Mouse (Mus musculus) kidney, adult 2 months (tissue): ENCODE results near the gene Ranbp17. TPM values are rescaled to one million over a fixed set of nuclear protein-coding genes. Genes with fewer than 3 reads are reported as not detected.

Source experiments
- DNase-seq: peaks from one replicate; pipeline ENCODE4 v3.0.0; 2021
- H3K27ac ChIP-seq: fragments of 200-500 bp; 2 replicates; pipeline ENCODE4 v1.5.1; 2012; ENCODE audit warnings: low read depth, low read length, control low read depth, inconsistent platforms; ENCODE audit not compliant: insufficient read depth
- H3K27me3 ChIP-seq: fragments of 200-500 bp; replicated peaks from 2 replicates; pipeline ENCODE4 v1.6.1; 2012; ENCODE audit warnings: mild to moderate bottlenecking, moderate library complexity, low read length, inconsistent platforms; ENCODE audit not compliant: control insufficient read depth, insufficient read depth
- H3K36me3 ChIP-seq: fragments of 200-500 bp; 2 replicates; pipeline ENCODE4 v1.6.1; 2012; ENCODE audit warnings: mild to moderate bottlenecking, moderate library complexity, low read length, inconsistent platforms; ENCODE audit not compliant: control insufficient read depth, insufficient read depth
- H3K4me1 ChIP-seq: fragments of 200-500 bp; 2 replicates; pipeline ENCODE4 v1.6.1; 2011; ENCODE audit warnings: low read length; ENCODE audit not compliant: control insufficient read depth, insufficient read depth
- H3K4me3 ChIP-seq: fragments of 200-500 bp; 2 replicates; pipeline ENCODE4 v1.5.1; 2011; ENCODE audit warnings: mild to moderate bottlenecking, low read depth, low read length, control low read depth; ENCODE audit not compliant: insufficient read depth
- CTCF ChIP-seq: fragments of 200-500 bp; conservative IDR thresholded peaks from 2 replicates; pipeline ENCODE4 v1.5.1; 2011; ENCODE audit warnings: low read depth, mild to moderate bottlenecking, control low read depth, low read length, moderate library complexity, mixed read lengths; ENCODE audit not compliant: insufficient read depth, insufficient read length
- POLR2A ChIP-seq: fragments of 200-500 bp; IDR thresholded peaks from one replicate; pipeline ENCODE4 v1.6.1; 2011; ENCODE audit warnings: low read depth, low read length, control low read depth
- WGBS: fragments of 180-500 bp; shearing (Covaris S2); methylation state at CpG from one replicate; pipeline ENCODE4 v1.1.7; 2018; 5-methylcytosine and 5-hydroxymethylcytosine counted together
- polyA plus RNA-seq: library from polyadenylated mRNA; depleted of rRNA; stranded (reverse); fragments of >200 nt; gene quantifications from 2 replicates; pipeline ENCODE4 v1.2.3, GENCODE M21; 2012

Gene Ranbp17
- polyA plus RNA-seq, 1 experiment = 0.45 TPM

GRCm38 (mm10) chr11:33536636-33537035 lies 23.1 kb upstream of the Ranbp17 start:
- no peaks in the 10 kb centered on the region for H3K36me3 ChIP-seq
- no peak overlapping the region for H3K4me3 ChIP-seq
- H3K4me1 ChIP-seq = no peaks in the 10 kb centered on the region
- no peak for DNase-seq
- H3K27ac ChIP-seq = no peak overlapping the region
- WGBS = 90% methylated on average over 3 of the region's 3 CpGs
- H3K27me3 ChIP-seq = no peaks in the 10 kb centered on the region
- TF ChIP-seq CTCF (no peak), POLR2A (no peak)

DNA sequence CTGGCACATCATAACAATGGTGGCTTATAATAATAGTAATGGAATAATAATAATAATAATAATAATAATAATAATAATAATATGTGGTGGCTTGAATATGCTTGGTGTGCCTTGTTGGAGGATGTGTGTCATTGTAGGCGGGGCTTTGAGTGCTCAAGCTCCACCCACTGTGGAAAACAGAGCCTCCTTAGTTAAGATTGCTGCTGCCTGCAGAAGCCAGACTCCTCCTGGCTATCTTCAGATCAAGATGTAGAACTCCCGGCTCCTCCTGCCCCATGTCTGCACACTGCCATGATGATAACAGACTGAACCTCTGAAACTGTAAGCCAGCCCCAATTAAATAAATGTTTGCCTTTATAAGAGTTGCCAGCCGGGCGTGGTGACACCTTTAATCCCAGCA lies 21.0 kb upstream of the Ranbp17 start:
- Histone ChIP-seq H3K27me3 (no peaks in the 10 kb centered on the region), H3K36me3 (no peaks in the 10 kb centered on the region), H3K4me1 (no peaks in the 10 kb centered on the region), H3K4me3 (no peak overlapping the region), H3K27ac (no peak overlapping the region)
- DNase-seq = no peak
- 90% methylated on average over 4 of the region's 4 CpGs for WGBS
- TF ChIP-seq POLR2A (no peak), CTCF (no peak)

DNA sequence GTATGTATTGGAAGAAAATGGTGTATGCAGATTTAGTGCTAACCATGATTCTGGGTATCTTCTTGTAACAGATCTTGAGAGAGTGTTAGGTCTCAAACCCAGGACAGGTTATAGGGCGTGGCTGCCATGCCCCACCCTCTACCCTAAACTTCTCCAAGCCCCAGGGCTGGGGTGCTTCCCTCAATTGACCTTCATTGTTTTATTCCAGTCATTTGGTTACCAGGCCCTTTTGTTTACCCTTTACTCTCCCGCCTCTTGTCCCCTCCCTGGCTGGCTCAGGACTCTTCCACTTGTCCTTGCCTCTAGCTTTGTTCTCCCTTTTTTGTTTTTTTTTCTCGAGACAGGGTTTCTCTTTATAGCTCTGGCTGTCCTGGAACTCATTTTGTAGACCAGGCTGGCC lies 20.0 kb upstream of the Ranbp17 start:
- Histone ChIP-seq H3K36me3 (no peaks in the 10 kb centered on the region), H3K4me1 (no peaks in the 10 kb centered on the region), H3K27me3 (no peaks in the 10 kb centered on the region), H3K27ac (no peak overlapping the region), H3K4me3 (no peak overlapping the region)
- 66% methylated on average over 3 of the region's 3 CpGs for WGBS
- TF ChIP-seq POLR2A = no peak
- TF ChIP-seq CTCF = no peak
- DNase-seq = no peak

DNA sequence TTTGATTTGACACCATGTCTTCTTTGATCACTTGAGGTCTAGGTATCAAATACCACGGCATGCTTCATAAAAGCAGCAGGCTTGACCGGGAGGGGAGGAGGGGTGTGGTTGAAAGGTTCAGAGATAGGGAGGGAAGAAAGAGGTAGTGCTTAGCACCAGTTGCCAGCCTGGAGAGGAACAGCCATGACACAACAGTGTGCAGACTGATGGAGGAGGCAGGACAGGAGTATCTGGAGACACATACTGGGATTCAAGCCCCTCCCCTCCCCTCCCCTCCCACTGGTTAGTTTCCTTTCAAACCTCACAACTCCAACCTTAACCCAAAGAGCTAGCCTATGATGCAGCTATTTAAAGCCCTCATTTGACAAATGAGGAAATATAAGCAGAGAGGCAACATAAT lies 16.0 kb upstream of the Ranbp17 start:
- DNase-seq = no peak
- no peak for TF ChIP-seq POLR2A
- TF ChIP-seq CTCF = no peak
- Histone ChIP-seq H3K36me3 (no peaks in the 10 kb centered on the region), H3K27me3 (no peaks in the 10 kb centered on the region), H3K27ac (no peak overlapping the region), H3K4me3 (no peak overlapping the region), H3K4me1 (no peaks in the 10 kb centered on the region)
- 17% methylated on average over 2 of the region's 2 CpGs for WGBS

GRCm38 (mm10) chr11:33512854-33513375 lies 631 bp downstream of the Ranbp17 start:
- no peak; the same call in 1 of the 2 replicates for TF ChIP-seq CTCF
- TF ChIP-seq POLR2A = no peak
- Histone ChIP-seq H3K27me3 (no peaks in the 10 kb centered on the region), H3K27ac (no peak overlapping the region), H3K4me3 (peak overlapping the region; percentile 61), H3K36me3 (no peaks in the 10 kb centered on the region), H3K4me1 (no peaks in the 10 kb centered on the region)
- peak; percentile 27 for DNase-seq
- under 1% methylated on average over 43 of the region's 43 CpGs for WGBS

DNA sequence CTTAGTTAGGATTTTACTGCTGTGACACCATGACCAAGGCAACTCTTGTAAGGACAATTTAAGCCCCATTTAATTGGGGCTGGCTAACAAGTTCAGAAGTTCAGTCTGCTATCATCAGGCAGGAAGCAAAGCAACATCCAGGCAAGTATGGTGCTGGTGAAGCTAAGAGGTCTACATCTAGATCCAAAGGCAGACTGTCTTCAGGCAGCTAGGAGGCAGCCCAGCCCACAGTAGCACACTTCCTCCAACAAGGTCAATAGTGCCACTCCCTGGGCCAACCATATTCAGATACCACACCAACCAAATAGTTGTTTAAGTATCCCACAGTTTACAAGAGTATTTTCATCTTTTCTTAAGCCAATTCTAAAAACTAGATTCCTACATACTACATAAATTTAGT lies 4.1 kb downstream of the Ranbp17 start:
- H3K27me3 ChIP-seq = no peaks in the 10 kb centered on the region
- no peaks in the 10 kb centered on the region for H3K4me1 ChIP-seq
- no peak overlapping the region for H3K4me3 ChIP-seq
- DNase-seq = no peak
- no peaks in the 10 kb centered on the region for H3K36me3 ChIP-seq
- H3K27ac ChIP-seq = no peak overlapping the region
- TF ChIP-seq CTCF = no peak
- no peak for TF ChIP-seq POLR2A

- Histone ChIP-seq H3K36me3 (no peaks in the 10 kb centered on the region), H3K4me1 (no peaks in the 10 kb centered on the region), H3K27ac (no peak overlapping the region), H3K4me3 (no peak overlapping the region), H3K27me3 (no peaks in the 10 kb centered on the region)
- TF ChIP-seq POLR2A (no peak), CTCF (no peak)
- 43% methylated on average over 4 of the region's 4 CpGs for WGBS
- peak; percentile 70 for DNase-seq
These were observed 27.8 kb downstream of the Ranbp17 start for GRCm38 (mm10) chr11:33485746-33486145.
